Mouse (Mus musculus) heart, embryonic 12.5 days (tissue): ENCODE measurements around the gene Ctc1. TPM values are rescaled to one million over a fixed set of nuclear protein-coding genes. Genes with fewer than 3 reads are reported as not detected.
A peak's percentile ranks its signal among the peaks of the same experiment; 100 is the strongest.
"Not testable (repeated sequence)": the region's sequence is repeated elsewhere in the genome, so short reads cannot be mapped to it uniquely, and the experiment has no call there.

Experiments
- ATAC-seq: fragments of 200-750 bp; cut with Nextera tagmentation; 2 replicates; pipeline ENCODE4 v1.8.0; 2017; ENCODE audit warnings: moderate TSS enrichment, moderate library complexity; ENCODE audit not compliant: insufficient number of reproducible peaks, low FRiP score
- H3K27ac ChIP-seq: fragments of 300-500 bp; sonication (generic); 2 replicates; pipeline ENCODE4 v1.5.1; 2016; ENCODE audit warnings: mild to moderate bottlenecking, moderate library complexity; ENCODE audit not compliant: poor library complexity, severe bottlenecking
- H3K27me3 ChIP-seq: fragments of 300-500 bp; sonication (generic); replicated peaks from 2 replicates; pipeline ENCODE4 v1.6.1; 2016; ENCODE audit warnings: mild to moderate bottlenecking, moderate library complexity
- H3K36me3 ChIP-seq: fragments of 300-500 bp; sonication (generic); 2 replicates; pipeline ENCODE4 v1.6.1; 2016; ENCODE audit warnings: mild to moderate bottlenecking, moderate library complexity
- H3K4me1 ChIP-seq: fragments of 300-500 bp; sonication (generic); replicated peaks from 2 replicates; pipeline ENCODE4 v1.6.1; 2016; ENCODE audit warnings: mild to moderate bottlenecking
- H3K4me2 ChIP-seq: fragments of 300-500 bp; sonication (generic); 2 replicates; pipeline ENCODE4 v1.6.1; 2016; ENCODE audit warnings: mild to moderate bottlenecking, moderate library complexity
- H3K4me3 ChIP-seq: fragments of 300-500 bp; sonication (generic); 2 replicates; pipeline ENCODE4 v1.5.1; 2016; ENCODE audit warnings: mild to moderate bottlenecking
- H3K9ac ChIP-seq: fragments of 300-500 bp; sonication (generic); 2 replicates; pipeline ENCODE4 v1.6.1; 2016; ENCODE audit warnings: mild to moderate bottlenecking, moderate library complexity
- H3K9me3 ChIP-seq: fragments of 300-500 bp; sonication (generic); replicated peaks from 2 replicates; pipeline ENCODE4 v1.6.1; 2016; ENCODE audit warnings: mild to moderate bottlenecking, moderate library complexity
- WGBS: fragments of 180-500 bp; shearing (Covaris S2); methylation state at CpG from one replicate; pipeline ENCODE4 v1.1.7; 2016; 5-methylcytosine and 5-hydroxymethylcytosine counted together
- polyA plus RNA-seq: library from polyadenylated mRNA; unstranded; fragments of >200 nt; fragmentation: Nextera tagmentation; extraction: Ambion mirVana; gene quantifications from 2 replicates; pipeline ENCODE4 v1.2.1, GENCODE M21; 2016

Gene Ctc1
- 60.8 and 62.7 TPM in 2 replicates for polyA plus RNA-seq

GRCm38 (mm10) chr11:69015644-69016441, at the start of gene Ctc1:
TSS of gene Ctc1 (plus strand) at chr11:69015911.
- H3K27ac ChIP-seq = peak within 1 kb of the TSS; percentile 80
- peak; percentile 94 for ATAC-seq
- H3K36me3 ChIP-seq = peaks cover under 1% of the 10 kb centered on the region
- H3K9me3 ChIP-seq = no peaks in the 10 kb centered on the region
- H3K27me3 ChIP-seq = no peaks in the 10 kb centered on the region
- peaks cover 13% of the 10 kb centered on the region for H3K4me1 ChIP-seq
- peak within 1 kb of the TSS; percentile 75 for H3K4me2 ChIP-seq
- peak within 1 kb of the TSS; percentile 60 for H3K4me3 ChIP-seq
- peak within 1 kb of the TSS; percentile 80 for H3K9ac ChIP-seq
- 2% methylated on average over 38 of the region's 38 CpGs for WGBS

- ATAC-seq = no peak
- WGBS = 37% methylated on average over 1 of the region's 1 CpGs
- H3K27ac ChIP-seq = no peak overlapping the region
- H3K9me3 ChIP-seq = no peaks in the 10 kb centered on the region
- no peak overlapping the region for H3K9ac ChIP-seq
- H3K4me3 ChIP-seq = no peak overlapping the region
- H3K36me3 ChIP-seq = no peaks in the 10 kb centered on the region
- peaks cover 36% of the 10 kb centered on the region for H3K4me1 ChIP-seq
- no peak overlapping the region for H3K4me2 ChIP-seq
- H3K27me3 ChIP-seq = 0 out of 2 replicates have a peak, but pooled peaks cover 10% of the 10 kb centered on the region
These were observed 49.2 kb upstream of the Ctc1 start for GRCm38 (mm10) chr11:68966554-68966953.

- ATAC-seq = peak; percentile 94
- H3K9me3 ChIP-seq = no peaks in the 10 kb centered on the region
- peaks cover 44% of the 10 kb centered on the region for H3K4me1 ChIP-seq
- H3K4me2 ChIP-seq = peak within 1 kb of the TSS; percentile 98
- peak within 1 kb of the TSS; percentile 75 for H3K9ac ChIP-seq
- no peaks in the 10 kb centered on the region for H3K36me3 ChIP-seq
- under 1% methylated on average over 50 of the region's 50 CpGs for WGBS
- H3K27ac ChIP-seq = peak within 1 kb of the TSS; percentile 26; the same call in 1 of the 2 replicates
- H3K27me3 ChIP-seq = 0 out of 2 replicates have a peak, but pooled peaks cover 10% of the 10 kb centered on the region
- peak within 1 kb of the TSS; percentile 66 for H3K4me3 ChIP-seq
These were observed 48.1 kb upstream of the Ctc1 start, which contains the start of gene Slc25a35 for GRCm38 (mm10) chr11:68967337-68968282. TSS of gene Slc25a35 (plus strand) at chr11:68968131.

GRCm38 (mm10) chr11:68968752-68969151, 47.0 kb upstream of the Ctc1 start:
- Histone ChIP-seq H3K27ac (no peak overlapping the region), H3K4me2 (peak overlapping the region; percentile 98), H3K36me3 (no peaks in the 10 kb centered on the region), H3K27me3 (0 out of 2 replicates have a peak, but pooled peaks cover 10% of the 10 kb centered on the region), H3K4me1 (peaks cover 45% of the 10 kb centered on the region), H3K4me3 (no peak overlapping the region), H3K9me3 (no peaks in the 10 kb centered on the region), H3K9ac (0 out of 2 replicates have a peak overlapping the region, but pooled peaks have one; percentile 53)
- WGBS = 80% methylated on average over 11 of the region's 11 CpGs
- no peak for ATAC-seq

GRCm38 (mm10) chr11:68970232-68970631, 45.5 kb upstream of the Ctc1 start:
- Histone ChIP-seq H3K4me1 (peaks cover 45% of the 10 kb centered on the region), H3K9me3 (no peaks in the 10 kb centered on the region), H3K4me2 (no peak overlapping the region), H3K27ac (no peak overlapping the region), H3K27me3 (0 out of 2 replicates have a peak, but pooled peaks cover 10% of the 10 kb centered on the region), H3K4me3 (no peak overlapping the region), H3K9ac (no peak overlapping the region), H3K36me3 (no peaks in the 10 kb centered on the region)
- 59% methylated on average over 4 of the region's 4 CpGs for WGBS
- ATAC-seq = no peak

GRCm38 (mm10) chr11:68973250-68974058, 42.3 kb upstream of the Ctc1 start:
- H3K4me1 ChIP-seq = peaks cover 37% of the 10 kb centered on the region
- H3K27ac ChIP-seq, H3K27me3 ChIP-seq, H3K36me3 ChIP-seq, H3K9me3 ChIP-seq: not testable (repeated sequence)
- ATAC-seq = peak; percentile 89
- H3K4me3 ChIP-seq = peak overlapping the region; percentile 53
- peak overlapping the region; percentile 63 for H3K4me2 ChIP-seq
- WGBS = under 1% methylated on average over 38 of the region's 38 CpGs
- H3K9ac ChIP-seq = peak overlapping the region; percentile 62

GRCm38 (mm10) chr11:68974059-68974450, 41.7 kb upstream of the Ctc1 start:
- Histone ChIP-seq H3K27me3 (peaks cover 4% of the 10 kb centered on the region; the same call in 1 of the 2 replicates), H3K27ac (no peak overlapping the region), H3K4me3 (peak overlapping the region; percentile 53), H3K9me3 (no peaks in the 10 kb centered on the region), H3K36me3 (no peaks in the 10 kb centered on the region), H3K4me2 (peak overlapping the region; percentile 63), H3K4me1 (peaks cover 31% of the 10 kb centered on the region), H3K9ac (no peak overlapping the region)
- WGBS = 28% methylated on average over 6 of the region's 6 CpGs
- no peak for ATAC-seq

- Histone ChIP-seq H3K4me2 (peak within 1 kb of the TSS; percentile 63), H3K9ac (no peak within 1 kb of the TSS)
- WGBS = 69% methylated on average over 7 of the region's 7 CpGs
These were observed 40.6 kb upstream of the Ctc1 start, which contains the start of gene Rangrf for GRCm38 (mm10) chr11:68975085-68975484. TSS of gene Rangrf (minus strand) at chr11:68975185.

GRCm38 (mm10) chr11:68975601-68976000, 40.1 kb upstream of the Ctc1 start:
- WGBS = 88% methylated on average over 1 of the region's 1 CpGs
- no peak overlapping the region for H3K9ac ChIP-seq
- ATAC-seq = no peak
- H3K27me3 ChIP-seq = no peaks in the 10 kb centered on the region; the same call in 1 of the 2 replicates
- no peak overlapping the region for H3K4me2 ChIP-seq
- H3K4me3 ChIP-seq = no peak overlapping the region
- no peaks in the 10 kb centered on the region for H3K9me3 ChIP-seq
- H3K36me3 ChIP-seq = no peaks in the 10 kb centered on the region
- H3K27ac ChIP-seq = no peak overlapping the region
- H3K4me1 ChIP-seq = peaks cover 26% of the 10 kb centered on the region

More at GRCm38 (mm10) chr11:68975085-68975484, 40.6 kb upstream of the Ctc1 start, which contains the start of gene Rangrf:
- Histone ChIP-seq H3K4me3 (peak within 1 kb of the TSS; percentile 53), H3K36me3 (no peaks in the 10 kb centered on the region), H3K9me3 (no peaks in the 10 kb centered on the region), H3K27ac (no peak within 1 kb of the TSS), H3K4me1 (peaks cover 30% of the 10 kb centered on the region), H3K27me3 (no peaks in the 10 kb centered on the region; the same call in 1 of the 2 replicates)
- ATAC-seq = no peak

- no peaks in the 10 kb centered on the region; the same call in 1 of the 2 replicates for H3K27me3 ChIP-seq
- WGBS = 49% methylated on average over 5 of the region's 5 CpGs
- no peaks in the 10 kb centered on the region for H3K36me3 ChIP-seq
- no peak overlapping the region for H3K27ac ChIP-seq
- H3K9ac ChIP-seq = no peak overlapping the region
- H3K9me3 ChIP-seq = no peaks in the 10 kb centered on the region
- ATAC-seq = no peak
- 0 out of 2 replicates have a peak, but pooled peaks cover 3% of the 10 kb centered on the region for H3K4me1 ChIP-seq
- no peak overlapping the region for H3K4me3 ChIP-seq
- no peak overlapping the region for H3K4me2 ChIP-seq
These were observed 36.4 kb upstream of the Ctc1 start for GRCm38 (mm10) chr11:68979320-68979733.
